Mouse (Mus musculus) thymus, postnatal 10 days (tissue): ENCODE data around the gene Kcp.
A peak's percentile ranks its signal among the peaks of the same experiment; 100 is the strongest.

Experiments used
- DNase-seq, 2 experiments: peaks; one replicate each; pipeline ENCODE4 v3.0.0; 2021; ENCODE audit warnings: low spot score in 2 of 2

Gene Kcp

GRCm38 (mm10) chr6:29463388-29463787, 44.4 kb downstream of the Kcp start:
- no peak for DNase-seq

GRCm38 (mm10) chr6:29461502-29461901, 46.2 kb downstream of the Kcp start:
- no peak for DNase-seq

- no peak for DNase-seq
These were observed 57.1 kb downstream of the Kcp start for GRCm38 (mm10) chr6:29450667-29451066.

DNA sequence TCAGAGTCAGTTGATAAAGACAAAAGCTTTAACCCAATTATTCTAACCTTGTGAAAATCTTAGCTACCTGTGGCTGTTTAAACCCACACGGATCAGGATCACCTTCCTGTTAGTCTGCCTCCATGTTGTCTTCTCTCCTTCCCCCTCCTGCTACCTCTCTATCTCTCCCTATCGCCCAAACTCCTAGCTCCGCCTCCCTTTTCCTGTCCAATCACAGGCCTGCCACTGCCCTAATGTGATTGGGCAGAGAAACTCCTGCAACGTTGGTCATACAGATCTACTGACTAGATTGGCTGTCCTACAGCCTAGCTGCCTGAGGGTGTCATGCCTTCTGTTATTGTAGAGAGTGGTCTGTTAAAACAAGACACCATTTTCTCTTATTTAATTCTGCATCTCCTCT, 57.9 kb downstream of the Kcp start:
- no peak for DNase-seq

- no peak for DNase-seq
These were observed 62.4 kb downstream of the Kcp start for GRCm38 (mm10) chr6:29445354-29445753.

GRCm38 (mm10) chr6:29444773-29445172, 63.0 kb downstream of the Kcp start:
- DNase-seq = peak in 1 of 2 experiments; percentile 53

GRCm38 (mm10) chr6:29439789-29440188, 68.0 kb downstream of the Kcp start:
- no peak for DNase-seq

GRCm38 (mm10) chr6:29439251-29439650, 68.5 kb downstream of the Kcp start:
- DNase-seq = no peak

GRCm38 (mm10) chr6:29436461-29436934, 71.3 kb downstream of the Kcp start:
- DNase-seq = no peak

GRCm38 (mm10) chr6:29435940-29436451, 71.8 kb downstream of the Kcp start:
- no peak for DNase-seq

- DNase-seq = no peak
These were observed 72.7 kb downstream of the Kcp start for GRCm38 (mm10) chr6:29434911-29435691.

DNA sequence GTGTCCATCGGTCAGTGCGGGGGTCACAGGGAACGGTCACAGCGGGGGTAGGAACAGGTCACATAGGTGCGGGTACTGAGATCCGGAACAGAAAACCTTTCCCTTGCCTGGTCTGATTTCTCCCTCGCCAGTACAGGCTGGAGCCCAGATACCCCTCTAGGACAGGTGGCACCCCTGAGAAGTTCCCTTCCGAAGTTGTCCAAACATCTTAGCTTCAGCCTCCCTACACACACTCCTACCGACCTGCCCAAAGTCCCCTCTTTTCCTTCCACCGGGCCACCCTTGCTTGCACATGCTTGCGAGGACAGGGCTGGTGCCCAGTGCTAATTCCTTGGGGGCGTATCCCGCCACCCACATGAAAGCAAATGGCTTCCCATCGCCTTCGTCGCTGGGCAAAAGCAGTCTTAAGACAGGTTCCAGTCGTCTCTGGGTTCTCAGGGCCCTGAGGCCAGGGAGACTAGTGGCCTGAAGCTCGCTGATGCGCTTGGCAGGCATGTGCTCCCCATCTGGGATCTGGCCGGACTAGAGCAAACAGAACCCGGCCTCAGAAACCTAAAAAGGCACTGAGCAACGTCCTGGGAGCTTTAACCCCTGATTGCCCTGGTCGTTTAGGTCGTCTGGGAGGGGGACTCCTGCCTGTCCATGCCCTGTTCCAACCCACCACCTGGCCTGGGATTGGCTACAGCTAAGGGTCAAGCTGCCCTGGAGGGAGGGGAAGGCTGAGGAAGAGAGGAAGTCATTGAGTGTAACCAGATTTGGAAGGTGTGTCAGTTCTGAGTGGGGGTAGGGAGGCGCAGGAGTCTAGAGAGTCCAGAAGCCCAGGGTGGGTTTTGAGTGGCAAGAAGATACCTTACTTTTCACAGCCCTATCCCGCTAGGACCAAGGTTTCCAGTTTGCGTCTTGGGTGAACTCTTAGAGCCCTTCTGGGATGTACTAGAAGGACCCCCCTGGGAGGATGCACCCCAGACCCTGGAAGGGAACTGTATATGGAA, 73.7 kb downstream of the Kcp start:
- no peak for DNase-seq

DNA sequence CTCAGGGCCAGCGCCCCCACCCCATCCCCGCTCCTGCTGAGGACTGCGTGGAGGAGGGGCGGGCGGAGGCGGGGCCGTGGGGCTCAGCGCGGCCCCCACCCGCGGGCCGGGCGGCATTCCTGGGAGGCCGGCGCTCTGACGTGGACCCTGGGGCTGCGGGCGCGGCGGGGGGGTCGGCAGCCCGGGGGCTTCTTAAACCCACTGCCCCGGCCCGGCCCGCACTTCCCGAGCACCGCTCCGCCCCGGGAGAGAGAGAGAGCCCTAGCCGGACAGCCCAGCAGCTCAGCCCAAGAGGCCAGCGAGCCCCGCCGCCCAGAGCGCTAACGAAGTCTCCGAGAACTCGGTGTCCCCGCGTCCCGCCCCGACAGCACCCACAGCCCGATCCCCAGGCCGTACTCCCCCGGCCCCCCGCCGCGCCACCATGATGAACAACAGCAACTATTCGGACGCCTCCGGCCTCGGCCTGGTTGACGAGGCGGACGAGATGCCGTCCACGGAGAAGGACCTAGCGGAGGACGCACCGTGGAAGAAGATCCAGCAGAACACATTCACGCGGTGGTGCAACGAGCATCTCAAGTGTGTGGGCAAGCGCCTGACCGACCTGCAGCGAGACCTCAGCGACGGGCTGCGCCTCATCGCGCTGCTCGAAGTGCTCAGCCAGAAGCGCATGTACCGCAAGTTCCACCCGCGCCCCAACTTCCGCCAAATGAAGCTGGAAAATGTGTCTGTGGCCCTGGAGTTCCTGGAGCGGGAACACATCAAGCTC, 74.5 kb downstream of the Kcp start, which contains the start of gene Flnc:
Gene Flnc, plus strand, starts transcription at position 219 of the 766 bp plus-strand sequence.
- no peak for DNase-seq

- no peak for DNase-seq
These were observed 75.1 kb downstream of the Kcp start for GRCm38 (mm10) chr6:29432676-29433037.

GRCm38 (mm10) chr6:29432156-29432555, 75.6 kb downstream of the Kcp start:
- DNase-seq = no peak

- DNase-seq = no peak
These were observed 76.3 kb downstream of the Kcp start for GRCm38 (mm10) chr6:29431473-29431872.

GRCm38 (mm10) chr6:29430681-29431420, 76.9 kb downstream of the Kcp start:
- DNase-seq = no peak

DNA sequence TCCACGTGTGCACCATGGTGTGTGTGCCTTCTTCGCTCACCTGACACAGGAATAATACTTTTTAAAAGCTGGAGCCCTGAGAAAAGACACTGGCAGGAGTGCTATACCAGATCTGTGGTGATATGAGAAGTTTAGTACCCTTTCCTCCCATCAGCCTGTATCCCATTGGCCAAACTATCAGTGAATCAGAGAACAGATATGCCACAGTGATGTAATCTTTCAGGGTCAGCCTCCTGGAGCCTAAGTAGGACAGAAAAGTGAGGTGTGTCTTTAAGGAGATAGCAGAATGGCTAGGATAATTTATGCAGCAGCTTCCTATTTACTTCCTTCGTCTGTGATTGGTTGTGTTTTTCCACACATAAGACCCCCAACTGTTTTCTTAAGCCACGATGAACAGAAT, 79.6 kb downstream of the Kcp start:
- DNase-seq = no peak

DNA sequence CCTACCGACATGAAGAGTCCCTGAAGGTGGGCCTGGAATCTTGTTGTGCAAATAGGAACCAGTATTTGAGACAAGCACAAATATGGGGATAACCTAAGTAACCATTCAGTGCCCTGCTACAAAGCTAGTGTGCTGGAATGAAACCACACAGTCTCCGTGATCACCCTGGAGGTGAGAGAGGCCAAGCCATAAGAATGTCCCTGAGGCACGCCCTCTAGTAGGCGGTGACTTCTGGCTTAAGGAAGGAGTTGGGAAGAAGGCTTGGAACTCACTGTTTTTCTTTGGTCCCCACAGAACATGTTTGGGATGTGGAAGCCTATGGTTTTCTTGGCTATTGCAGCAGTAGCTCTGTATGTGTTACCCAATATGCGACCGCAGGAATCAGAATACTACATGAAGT, 81.4 kb downstream of the Kcp start:
- DNase-seq = no peak

- DNase-seq = no peak
These were observed 82.6 kb downstream of the Kcp start for GRCm38 (mm10) chr6:29425118-29425517.
